Mouse (Mus musculus): ENCODE data around the gene Atp13a5.

Gene Atp13a5

DNA sequence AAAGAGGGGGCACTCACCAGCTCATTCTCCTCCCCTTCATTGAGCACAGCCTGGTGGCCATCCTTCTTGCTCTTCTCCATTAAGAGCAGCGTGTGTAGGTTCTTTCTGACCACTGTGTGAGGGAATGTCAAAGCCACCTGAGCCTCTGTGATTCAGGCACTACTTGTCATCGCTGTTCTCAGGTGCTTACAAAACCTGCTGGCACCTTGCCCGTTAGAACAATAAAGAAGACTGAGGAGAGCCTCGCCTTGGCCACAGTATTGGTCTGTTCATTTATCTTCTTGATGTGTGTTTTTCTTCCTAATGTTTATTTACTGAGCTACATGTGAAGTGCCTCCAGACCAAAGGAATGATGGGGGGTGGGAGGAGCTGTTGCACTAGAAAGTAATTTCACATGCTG lies at the start of gene Atp13a5:
Atp13a5 (minus strand) TSS at position 275 of the 400 bp plus-strand sequence.
- no peak for DNase-seq

DNA sequence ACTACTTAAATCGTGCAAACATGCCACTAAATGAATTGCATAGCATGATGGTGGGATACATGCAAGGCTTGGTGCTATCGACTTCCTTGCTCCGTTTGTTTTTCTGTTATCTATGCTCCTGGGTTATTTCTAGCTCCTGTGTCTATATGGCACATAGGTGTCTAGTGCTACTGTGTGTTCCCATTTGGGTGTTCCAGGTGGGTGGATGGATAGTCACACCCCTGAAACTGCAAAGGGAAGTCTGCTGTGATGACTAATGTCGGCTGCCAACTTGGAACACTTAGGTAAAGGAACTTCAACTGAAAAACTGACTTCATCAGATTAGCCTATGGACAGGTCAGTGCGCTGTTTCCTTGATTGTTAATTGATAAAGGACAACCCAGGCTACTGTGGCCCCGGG lies 36.3 kb upstream of the Atp13a5 start:
- DNase-seq = no peak

DNA sequence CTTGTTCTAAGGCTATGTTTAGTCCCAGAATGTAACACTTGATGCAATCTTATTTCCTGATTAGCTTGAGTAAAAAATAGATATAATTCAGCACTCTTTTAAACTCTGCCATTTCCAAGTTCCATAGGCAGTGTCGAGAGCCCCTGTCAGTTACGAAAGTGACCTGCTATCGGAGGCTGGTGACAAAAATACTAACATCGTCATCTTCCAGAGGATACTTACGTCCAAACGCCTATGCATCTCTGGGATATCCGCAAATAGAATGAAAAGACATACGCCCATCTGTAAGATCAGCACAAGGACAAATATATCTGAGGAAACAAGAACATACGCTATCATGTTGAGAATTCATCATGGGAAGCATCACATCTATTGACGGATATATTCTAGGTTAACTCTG lies 28.8 kb upstream of the Atp13a5 start:
- no peak for DNase-seq

DNA sequence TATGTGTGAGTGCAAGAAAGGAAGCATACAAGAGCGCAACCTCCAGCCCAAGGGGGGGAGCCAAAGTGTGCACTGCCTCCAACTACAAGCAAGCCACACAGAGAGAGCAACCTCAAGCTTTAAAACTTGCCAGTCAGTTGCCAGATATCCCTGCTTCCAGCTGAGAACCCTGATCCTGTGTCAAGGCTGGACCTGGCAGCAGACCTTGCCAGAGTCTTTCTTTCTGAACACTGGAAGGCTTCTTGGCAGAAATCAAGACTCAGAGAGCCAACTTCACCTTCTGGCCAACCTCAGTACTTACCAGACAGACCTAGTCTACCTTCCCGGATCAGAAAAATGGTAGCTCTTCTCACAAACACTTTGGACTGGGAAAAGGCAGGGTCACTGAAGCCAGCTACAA lies 20.5 kb upstream of the Atp13a5 start:
- no peak for DNase-seq

DNA sequence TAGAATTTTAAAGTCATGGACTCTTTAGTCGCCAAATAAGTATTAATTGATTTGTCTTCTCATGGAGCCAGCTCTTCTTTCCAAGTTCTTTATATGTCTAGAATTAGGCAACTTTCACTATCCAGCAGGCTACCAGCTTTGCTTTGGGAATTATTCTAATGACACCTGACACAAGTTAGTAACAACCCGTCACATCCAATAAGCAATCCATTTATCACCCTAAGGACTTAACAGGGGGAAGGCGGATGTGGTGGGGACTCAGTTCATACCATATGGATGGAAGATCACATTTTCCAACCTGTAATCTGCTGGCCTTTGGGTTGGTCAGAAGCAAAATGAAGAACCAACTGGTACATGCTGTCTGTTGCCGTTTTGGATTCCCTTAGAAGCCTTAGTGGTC lies 6.2 kb upstream of the Atp13a5 start:
- DNase-seq = no peak

DNA sequence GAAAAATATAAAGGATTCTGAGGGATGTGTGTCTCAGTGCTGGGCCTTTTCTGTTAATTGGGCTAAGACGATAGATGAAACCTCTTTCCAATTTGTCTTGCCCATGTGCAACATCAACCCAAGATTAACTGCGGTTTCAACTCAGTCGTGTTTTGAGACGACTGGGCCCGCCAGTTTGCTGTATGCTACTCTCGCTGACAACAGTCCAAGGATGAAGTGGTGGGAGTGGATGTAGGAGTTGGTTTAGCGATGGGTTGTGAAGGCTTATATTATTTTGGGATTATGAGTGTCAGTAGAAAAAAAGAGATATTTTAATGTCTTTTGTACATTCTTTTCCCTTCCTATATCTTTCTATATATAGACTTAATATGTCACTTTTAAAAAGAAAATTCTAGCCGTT lies 3.9 kb downstream of the Atp13a5 start:
- no peak for DNase-seq

DNA sequence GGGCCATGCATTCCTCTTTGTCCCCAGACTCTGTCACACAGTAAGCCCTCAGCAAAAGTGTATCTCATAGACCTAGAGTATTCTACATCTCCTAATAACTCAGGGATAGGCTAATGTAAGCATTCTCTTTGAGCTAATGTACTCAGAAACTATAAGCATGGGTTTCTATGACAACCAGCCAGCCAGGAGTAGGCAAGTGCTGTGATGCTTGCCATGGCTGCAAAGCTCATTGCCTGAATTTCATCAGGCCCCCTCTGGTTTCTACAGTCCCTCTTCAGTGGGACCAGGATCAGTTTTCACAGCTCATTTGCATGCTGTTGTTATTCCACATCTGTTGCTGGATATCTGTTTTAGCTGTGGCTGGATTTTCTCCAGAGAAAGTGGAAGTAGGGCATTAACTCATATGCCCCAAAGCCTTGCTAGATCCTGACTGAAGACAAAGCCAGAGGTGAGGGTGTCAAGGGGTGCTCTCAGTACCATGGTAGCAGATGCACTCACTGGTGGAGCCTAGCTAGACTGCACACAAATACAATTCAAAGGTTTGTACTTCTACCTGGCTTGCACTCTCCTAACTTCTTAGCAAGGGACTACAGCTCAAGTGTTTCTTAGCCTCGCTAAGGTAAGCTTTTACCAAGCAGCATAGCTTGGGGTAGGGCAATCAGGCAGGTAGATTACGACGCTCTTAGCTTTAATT lies 47.0 kb downstream of the Atp13a5 start:
- no peak for DNase-seq

DNA sequence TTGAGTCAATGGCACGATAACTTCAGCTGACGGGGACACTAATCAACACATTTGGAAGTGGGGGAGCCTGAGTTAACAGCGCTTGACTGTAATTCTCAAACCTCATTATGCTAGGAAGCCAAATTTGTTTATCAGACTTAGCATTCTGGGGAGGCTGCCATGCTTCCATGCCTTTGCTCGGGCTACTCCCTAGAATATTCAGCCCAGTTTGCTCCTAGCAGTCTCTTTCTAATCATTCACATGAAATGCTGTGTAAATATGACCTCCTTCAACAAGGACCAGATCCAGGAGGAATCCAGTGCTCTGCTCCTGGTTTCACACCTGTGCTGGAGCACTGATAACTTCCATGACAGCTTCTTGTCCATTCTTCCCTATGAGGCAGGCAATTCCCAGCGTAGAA lies 47.6 kb downstream of the Atp13a5 start:
- no peak for DNase-seq

DNA sequence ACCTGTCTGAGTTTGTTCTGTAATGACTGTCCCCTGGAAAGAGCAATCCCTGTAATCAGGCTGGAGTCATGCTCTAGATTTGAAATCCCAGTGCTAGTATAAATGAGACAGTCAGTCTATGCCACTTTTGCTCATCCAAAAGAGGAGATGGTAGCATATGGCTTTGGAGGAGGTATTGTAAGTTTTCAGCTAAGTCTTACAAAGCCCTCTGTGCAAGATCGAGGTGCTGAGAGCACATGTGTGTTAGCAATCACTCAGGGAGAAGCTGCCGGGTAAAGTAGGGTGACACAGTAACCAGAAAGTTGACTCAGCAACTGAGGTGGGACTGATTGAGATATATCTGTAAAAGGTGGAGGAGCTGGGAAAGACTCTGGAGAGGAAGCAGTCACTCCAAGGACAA lies 49.3 kb downstream of the Atp13a5 start:
- no peak for DNase-seq

DNA sequence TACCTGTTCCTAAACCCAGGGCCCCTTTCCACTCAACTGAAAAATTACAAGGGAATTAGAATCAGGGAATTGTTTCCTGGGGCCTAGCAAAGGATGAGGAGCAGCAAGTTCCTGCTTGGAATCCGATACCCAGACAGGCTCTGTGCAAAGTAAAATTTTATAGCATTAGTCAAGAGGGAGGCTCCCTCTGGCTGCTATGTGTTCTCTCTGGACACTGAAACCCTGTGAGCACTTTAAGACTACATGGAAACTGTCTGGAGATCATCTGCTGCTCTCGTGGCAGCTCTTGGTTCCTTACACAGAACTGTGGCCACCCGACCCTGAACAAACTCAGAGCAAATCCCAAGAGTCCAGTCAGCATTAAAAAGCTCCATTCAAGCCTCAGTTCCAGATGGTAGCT lies 50.6 kb downstream of the Atp13a5 start:
- no peak for DNase-seq

DNA sequence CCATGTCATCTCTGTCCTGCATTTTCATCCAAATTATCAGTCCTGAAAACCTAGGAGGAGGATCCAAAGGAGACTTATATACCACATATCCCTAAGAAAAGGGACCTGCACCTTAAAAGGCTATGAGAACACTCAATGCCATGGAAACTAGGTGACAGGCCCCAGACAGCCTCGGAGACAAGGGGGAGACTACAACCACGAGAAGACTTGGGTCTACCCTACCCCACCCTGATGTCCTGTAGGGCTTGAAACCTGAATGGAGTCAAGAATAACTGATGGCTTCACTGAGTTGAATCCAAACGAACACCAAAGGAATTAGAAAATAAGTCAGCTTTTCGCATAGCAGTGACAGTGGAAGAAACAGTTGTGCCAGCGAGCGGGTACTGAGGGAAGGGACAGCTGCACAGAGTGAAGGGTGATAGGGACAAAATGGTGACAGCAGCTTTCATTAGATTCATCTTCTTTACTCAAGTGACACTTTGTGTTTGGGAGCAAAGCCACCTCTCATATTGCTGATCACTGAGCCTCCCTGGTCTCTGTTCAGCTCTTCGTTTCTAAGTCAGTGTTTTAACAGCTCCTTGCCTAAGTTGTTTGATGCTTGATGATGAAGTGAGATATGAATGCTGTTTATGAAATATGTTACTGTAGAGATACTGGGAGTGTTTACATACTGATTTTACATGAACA lies 53.2 kb downstream of the Atp13a5 start:
- DNase-seq = no peak

DNA sequence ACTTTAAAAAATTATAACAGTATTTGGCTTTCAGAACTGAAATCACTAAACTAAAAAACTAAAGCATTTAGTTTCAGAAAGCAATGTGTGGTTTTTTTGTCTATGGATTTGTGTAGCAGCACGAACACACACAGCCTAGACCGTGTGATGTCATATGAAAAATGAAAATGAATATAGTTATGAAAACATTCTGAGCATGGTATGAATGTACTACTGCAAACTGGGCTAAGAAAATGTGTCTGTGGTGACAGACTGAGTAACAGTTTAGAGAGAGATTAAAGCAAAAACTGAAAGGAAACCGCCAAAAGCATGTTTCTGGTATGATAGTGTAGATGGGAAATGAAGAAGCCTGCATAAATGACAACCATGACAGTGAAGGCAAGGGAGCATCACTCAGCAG lies 57.8 kb downstream of the Atp13a5 start:
- no peak for DNase-seq

DNA sequence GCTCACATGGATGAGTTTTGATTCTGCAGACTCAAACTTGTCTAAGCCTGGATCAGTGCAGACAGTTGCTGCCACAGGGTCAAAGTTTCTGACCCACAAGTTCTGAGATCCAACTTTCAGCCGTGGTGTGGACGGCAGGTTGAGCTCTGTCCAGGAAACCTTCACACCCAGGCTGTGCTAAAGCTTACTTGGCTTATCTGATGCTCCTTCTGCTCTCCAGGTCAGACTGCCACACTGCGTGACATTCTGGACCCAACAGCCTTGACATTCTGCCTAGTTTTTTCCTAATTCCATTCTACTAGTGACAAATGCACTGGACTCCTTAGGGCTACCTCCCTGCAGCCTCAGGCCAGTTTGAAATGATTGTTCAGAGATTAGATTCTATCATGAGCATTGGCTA lies 63.1 kb downstream of the Atp13a5 start:
- DNase-seq = no peak

DNA sequence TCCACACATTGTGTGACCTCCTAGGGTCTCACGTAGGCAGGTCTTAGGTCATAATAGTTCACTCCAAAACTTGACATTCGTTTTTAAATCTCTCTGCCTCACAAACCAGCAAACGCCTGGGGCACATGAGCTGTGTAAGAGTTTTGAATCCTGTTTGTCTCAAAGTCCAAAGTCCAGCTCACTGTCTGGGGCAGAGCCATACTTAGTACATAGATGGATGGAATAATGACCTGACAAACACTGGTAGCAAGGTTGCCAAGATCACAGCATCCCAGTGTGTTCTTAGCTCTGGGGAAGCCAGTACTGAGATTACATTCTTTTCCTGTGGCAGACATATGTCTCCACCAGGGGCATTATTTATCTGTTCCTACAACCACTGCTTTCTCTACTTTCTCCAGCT lies 63.5 kb downstream of the Atp13a5 start:
- DNase-seq = no peak

DNA sequence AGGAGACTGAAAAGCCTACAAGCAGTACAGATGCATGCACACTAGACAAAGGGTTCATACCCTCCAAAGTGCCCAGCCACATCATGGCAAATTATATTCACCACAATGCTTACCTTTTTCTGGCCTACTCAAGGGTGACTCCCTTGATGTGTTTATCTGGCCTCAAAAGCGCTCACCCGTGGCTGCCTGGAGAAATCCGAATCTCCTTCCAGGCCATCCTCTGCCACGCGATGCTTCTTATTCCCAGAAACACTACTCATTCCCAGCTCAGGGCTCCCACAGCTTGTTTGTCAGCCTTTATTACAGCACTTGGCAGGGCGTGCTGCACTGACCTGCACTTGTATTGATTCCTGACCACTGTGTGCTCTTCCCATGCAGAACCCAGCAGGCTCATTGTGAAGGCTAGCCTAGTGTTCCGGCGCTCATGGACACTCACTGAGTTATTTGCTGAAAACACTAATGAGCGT lies 80.9 kb downstream of the Atp13a5 start:
- no peak for DNase-seq

DNA sequence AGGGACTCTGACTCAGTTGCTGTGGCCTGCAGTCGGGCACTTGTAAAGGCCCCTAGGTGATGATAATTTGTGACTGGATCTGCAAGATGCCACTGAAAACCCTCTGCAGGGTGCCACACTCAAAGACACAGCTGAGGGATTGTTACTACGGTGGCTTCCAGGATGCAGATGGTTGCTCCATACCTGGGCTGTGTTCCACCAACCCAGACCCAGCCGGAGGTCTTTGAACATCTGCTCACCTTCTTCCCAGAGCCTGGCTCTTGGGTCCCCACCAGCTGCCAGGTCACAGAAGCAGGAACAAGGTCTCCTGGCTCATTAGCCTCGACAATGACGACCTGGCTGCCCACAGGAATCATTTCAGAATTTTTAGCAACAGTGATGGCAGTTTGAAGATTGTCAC lies 97.8 kb downstream of the Atp13a5 start:
- DNase-seq = no peak

DNA sequence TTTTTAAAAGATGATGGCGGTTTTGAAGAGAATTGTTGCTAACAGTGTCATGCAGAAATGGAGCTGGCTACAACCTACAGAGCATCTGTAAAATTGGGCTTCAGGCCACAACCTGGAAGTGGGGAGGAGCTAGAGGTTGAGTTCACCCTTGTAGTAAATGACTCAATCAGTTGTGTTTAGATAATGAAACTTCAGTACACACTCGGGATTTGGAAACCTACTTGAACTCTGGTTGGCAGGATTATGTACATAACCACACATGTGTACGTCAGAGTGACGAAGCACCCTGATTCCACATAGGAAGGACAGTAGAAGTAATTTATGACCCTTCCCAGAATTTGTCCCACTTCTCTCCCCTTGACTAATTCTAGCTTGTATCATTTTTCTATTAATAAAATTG lies 124.2 kb downstream of the Atp13a5 start:
- DNase-seq = no peak

DNA sequence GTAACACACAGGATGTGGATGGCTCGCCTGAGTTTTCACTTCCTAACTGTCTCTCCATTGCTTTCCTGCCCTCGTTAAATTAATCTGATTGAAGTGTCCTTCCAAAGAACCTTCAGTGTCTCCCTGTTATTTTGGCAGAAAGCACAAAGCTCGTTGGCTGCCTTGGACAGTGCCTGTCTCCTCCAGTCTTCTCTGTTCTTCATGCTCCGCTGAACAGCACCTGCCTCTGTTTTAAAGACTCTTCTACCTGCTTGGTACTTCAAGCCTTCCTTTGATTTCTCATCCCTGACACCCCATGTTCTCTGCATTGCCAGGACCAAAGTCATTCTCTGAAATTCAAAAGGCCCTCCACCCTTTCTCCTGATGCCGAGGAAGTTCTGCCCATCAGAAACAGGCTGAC lies 142.6 kb downstream of the Atp13a5 start:
- no peak for DNase-seq

DNA sequence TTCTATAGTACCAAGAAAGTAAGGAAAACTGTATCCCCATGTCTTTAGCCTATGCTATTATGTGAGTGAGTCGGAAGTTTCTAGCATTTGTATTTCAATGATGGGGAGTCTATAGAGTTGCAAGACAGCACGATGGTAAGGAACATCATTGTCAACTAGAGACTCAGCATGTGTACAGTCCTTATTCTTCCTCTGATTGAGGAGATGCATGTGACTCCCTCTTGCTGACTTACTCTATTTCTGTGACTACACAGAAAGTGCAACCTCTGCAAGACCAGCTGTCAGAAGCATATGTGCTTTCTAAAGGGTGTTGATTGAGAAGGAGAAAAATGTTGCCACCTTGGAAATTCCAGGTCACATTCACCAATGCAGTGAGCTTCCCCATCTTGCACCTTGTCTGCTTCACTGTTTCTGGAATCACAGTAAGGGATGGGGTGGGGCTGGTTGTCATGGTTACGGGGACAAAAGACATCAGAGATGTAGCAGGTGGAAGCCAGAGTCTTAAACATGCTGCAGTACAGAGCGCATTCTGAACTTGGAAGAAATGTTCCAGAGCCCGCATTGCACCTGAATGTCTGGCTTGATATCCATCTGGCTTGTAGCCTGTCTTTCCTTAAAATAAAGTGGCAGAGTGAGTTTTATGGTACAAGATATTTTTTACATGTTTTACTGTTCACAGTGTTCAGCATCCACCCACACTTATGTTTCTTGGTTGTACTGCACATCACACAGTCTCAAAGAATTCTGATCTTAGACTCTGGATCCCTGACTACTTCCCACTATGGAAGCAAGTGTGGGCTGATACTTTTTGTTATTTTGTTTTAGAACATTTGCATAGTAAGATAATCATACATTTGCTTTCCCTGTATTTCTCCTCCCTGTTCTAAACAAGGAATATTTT lies 161.9 kb downstream of the Atp13a5 start:
- no peak for DNase-seq

DNA sequence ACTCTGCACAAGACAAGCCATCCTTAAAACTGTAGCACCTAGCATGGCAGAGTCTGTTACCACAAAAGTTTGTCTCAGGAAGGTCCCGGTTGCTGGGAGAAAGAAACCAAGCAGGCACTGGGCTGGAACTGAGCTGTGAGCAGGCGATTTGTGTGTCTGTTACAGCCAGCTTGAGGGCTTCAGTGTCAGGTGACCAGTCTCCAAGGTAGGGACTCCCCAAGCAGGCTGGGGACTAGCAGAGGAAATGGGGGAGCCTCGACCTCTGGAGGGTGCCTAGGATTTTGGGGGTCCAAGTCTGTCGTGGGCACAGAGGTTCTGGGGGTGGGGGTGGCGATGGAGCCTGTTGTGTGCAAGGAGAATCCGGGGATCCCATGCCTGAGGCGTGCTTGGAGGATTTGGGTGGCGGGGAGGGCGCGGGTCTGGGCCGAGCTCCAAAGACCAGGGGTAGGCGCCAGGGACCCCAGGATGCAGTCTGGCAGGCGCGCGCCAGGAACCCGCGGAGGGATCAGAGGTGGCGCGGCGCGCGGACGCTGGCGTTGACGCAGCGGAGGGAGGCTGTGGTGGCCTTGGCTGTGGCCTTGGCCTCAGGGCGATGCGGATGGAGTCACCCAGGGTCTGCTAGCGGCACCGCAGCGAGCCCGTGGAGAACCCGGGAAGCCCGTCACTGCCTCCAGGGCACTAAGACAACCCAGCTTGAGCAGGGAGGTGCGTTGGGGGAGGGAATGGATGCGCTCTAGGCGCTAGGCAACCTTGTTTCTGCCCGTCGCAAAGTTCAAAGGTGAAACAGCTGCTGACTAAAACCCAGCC lies 168.7 kb downstream of the Atp13a5 start, which contains the start of gene Hrasls:
Hrasls (plus strand) TSS at position 91 of the 807 bp plus-strand sequence.
- DNase-seq = peak; percentile 42

DNA sequence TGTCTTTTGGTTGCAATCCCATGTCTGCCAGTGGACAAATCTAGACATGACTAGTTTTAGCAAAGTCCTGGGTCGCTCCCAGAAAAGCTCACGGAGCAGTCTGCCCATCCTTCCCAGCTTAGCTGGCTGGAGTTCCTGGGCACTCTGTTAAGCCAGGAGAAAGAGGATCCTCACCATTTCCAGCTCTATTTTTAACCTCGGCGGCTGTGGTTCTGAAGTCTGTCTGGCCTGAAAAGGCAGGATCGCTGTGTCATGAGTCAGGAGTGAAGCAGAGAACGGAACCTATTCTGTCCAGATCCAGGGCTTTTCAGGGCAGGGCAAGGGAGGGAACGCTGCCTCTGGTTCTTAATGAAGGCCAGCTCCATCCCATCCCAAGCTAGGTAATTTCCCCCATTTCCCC lies 169.7 kb downstream of the Atp13a5 start:
- no peak for DNase-seq

DNA sequence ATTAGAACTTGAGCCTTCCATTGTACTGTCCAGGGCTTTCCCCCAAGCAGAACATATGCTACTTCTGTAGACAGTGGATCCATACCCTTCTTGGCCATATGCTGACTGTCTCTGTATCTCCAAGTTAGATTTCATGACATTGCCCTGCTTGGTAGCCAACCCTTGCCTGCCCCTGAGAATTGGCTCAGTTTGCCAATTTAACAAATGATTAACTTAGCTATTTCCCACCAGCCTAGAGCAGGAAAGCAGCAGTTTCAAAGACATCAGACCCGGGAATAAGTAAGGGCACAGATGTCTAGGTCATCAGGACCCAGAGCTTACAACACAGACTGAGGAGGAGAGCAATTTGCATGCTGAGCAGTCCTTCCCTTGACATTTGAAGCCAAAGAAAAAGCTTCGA lies 173.0 kb downstream of the Atp13a5 start:
- no peak for DNase-seq

DNA sequence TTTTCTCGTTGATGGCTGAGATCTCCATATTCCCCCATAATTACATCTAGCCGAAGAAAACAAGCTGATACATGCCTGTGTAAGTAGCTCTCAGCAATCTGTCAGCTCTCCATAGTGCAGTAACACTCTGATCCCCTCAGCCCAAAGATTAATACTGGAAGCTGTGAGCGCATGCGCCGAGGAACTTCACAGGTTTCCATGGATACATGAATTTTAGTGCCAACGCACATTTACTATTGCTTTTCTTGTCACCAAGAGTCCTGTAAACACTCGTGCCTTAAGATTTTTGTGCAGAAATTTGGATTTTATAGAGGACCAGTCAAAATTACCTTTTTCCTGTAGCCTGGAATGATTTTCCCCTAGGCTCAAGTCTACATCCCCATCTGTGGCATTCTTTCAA lies 173.7 kb downstream of the Atp13a5 start:
- DNase-seq = no peak

All from kidney, postnatal 10 days (tissue).